Mouse (Mus musculus) forebrain, embryonic 15.5 days (tissue): ENCODE results near the gene Rapgef1. TPM values are rescaled to one million over a fixed set of nuclear protein-coding genes. Genes with fewer than 3 reads are reported as not detected.
A peak's percentile ranks its signal among the peaks of the same experiment; 100 is the strongest.
"Not testable (repeated sequence)": the region's sequence is repeated elsewhere in the genome, so short reads cannot be mapped to it uniquely, and the experiment has no call there.

ENCODE experiments used
- ATAC-seq: fragments of 200-750 bp; cut with Nextera tagmentation; replicated peaks from 2 replicates; pipeline ENCODE4 v1.8.0; 2017; ENCODE audit warnings: mild to moderate bottlenecking, moderate TSS enrichment, moderate library complexity
- H3K27ac ChIP-seq: fragments of 300-500 bp; sonication (generic); replicated peaks from 2 replicates; pipeline ENCODE4 v1.5.1; 2015; ENCODE audit warnings: mild to moderate bottlenecking, inconsistent platforms
- H3K27me3 ChIP-seq: fragments of 300-500 bp; sonication (generic); 2 replicates; pipeline ENCODE4 v1.6.1; 2015; ENCODE audit warnings: inconsistent platforms
- H3K36me3 ChIP-seq: fragments of 300-500 bp; sonication (generic); 2 replicates; pipeline ENCODE4 v1.6.1; 2015; ENCODE audit warnings: mild to moderate bottlenecking, inconsistent platforms
- H3K4me1 ChIP-seq: fragments of 300-500 bp; sonication (generic); 2 replicates; pipeline ENCODE4 v1.6.1; 2015; ENCODE audit warnings: inconsistent platforms
- H3K4me2 ChIP-seq: fragments of 300-500 bp; sonication (generic); replicated peaks from 2 replicates; pipeline ENCODE4 v1.6.1; 2015; ENCODE audit warnings: mild to moderate bottlenecking, inconsistent platforms
- H3K4me3 ChIP-seq: fragments of 300-500 bp; sonication (generic); 2 replicates; pipeline ENCODE4 v1.5.1; 2015; ENCODE audit warnings: mild to moderate bottlenecking, inconsistent platforms
- H3K9ac ChIP-seq: fragments of 300-500 bp; sonication (generic); replicated peaks from 2 replicates; pipeline ENCODE4 v1.6.1; 2015; ENCODE audit warnings: mild to moderate bottlenecking, inconsistent platforms
- H3K9me3 ChIP-seq: fragments of 300-500 bp; sonication (generic); 2 replicates; pipeline ENCODE4 v1.6.1; 2016; ENCODE audit warnings: inconsistent platforms
- WGBS: fragments of 180-500 bp; shearing (Covaris S2); methylation state at CpG from one replicate; pipeline ENCODE4 v1.1.7; 2015; ENCODE audit warnings: mixed read lengths; 5-methylcytosine and 5-hydroxymethylcytosine counted together
- polyA plus RNA-seq: library from polyadenylated mRNA; unstranded; fragments of >200 nt; fragmentation: Nextera tagmentation; extraction: Ambion mirVana; gene quantifications from 2 replicates; pipeline ENCODE4 v1.2.1, GENCODE M21; 2015

Rapgef1 gene
- polyA plus RNA-seq, 1 experiment from 2014 or later, result 22.3 TPM

- no peaks in the 10 kb centered on the region for H3K27me3 ChIP-seq
Measured at GRCm38 (mm10) chr2:29624739-29625138, 5.2 kb downstream of the Rapgef1 start.

GRCm38 (mm10) chr2:29625573-29626200 lies 6.2 kb downstream of the Rapgef1 start:
- H3K27ac ChIP-seq, result no peak overlapping the region
- no peak overlapping the region for H3K4me3 ChIP-seq
- H3K9me3 ChIP-seq, result no peaks in the 10 kb centered on the region
- no peaks in the 10 kb centered on the region for H3K36me3 ChIP-seq
- H3K27me3 ChIP-seq, result no peaks in the 10 kb centered on the region
- H3K4me1 ChIP-seq, result peaks cover 24% of the 10 kb centered on the region
- H3K4me2 ChIP-seq, result no peak overlapping the region
- ATAC-seq, result no peak
- 97% methylated on average over 8 of the region's 8 CpGs for WGBS
- H3K9ac ChIP-seq, result no peak overlapping the region

More at GRCm38 (mm10) chr2:29624739-29625138, 5.2 kb downstream of the Rapgef1 start:
- Histone ChIP-seq H3K4me3 (no peak overlapping the region), H3K36me3 (no peaks in the 10 kb centered on the region), H3K4me1 (peaks cover 29% of the 10 kb centered on the region), H3K27ac (no peak overlapping the region), H3K9ac (0 out of 2 replicates have a peak overlapping the region, but pooled peaks have one; percentile 5), H3K4me2 (no peak overlapping the region), H3K9me3 (no peaks in the 10 kb centered on the region)
- 79% methylated on average over 5 of the region's 5 CpGs for WGBS
- ATAC-seq, result no peak

- H3K4me1 ChIP-seq, result 0 out of 2 replicates have a peak, but pooled peaks cover 11% of the 10 kb centered on the region
- no peak overlapping the region for H3K9ac ChIP-seq
- no peaks in the 10 kb centered on the region for H3K27me3 ChIP-seq
- 69% methylated on average over 3 of the region's 3 CpGs for WGBS
- no peak for ATAC-seq
- no peak overlapping the region for H3K27ac ChIP-seq
- no peaks in the 10 kb centered on the region for H3K36me3 ChIP-seq
- no peaks in the 10 kb centered on the region for H3K9me3 ChIP-seq
- no peak overlapping the region for H3K4me2 ChIP-seq
- no peak overlapping the region for H3K4me3 ChIP-seq
Measured at GRCm38 (mm10) chr2:29627337-29627736, 7.8 kb downstream of the Rapgef1 start.

- no peak overlapping the region for H3K9ac ChIP-seq
- no peak overlapping the region for H3K4me3 ChIP-seq
- no peak overlapping the region for H3K4me2 ChIP-seq
- whole genome bisulfite sequencing, result 53% methylated on average over 5 of the region's 5 CpGs
- no peak overlapping the region for H3K27ac ChIP-seq
- no peaks in the 10 kb centered on the region for H3K27me3 ChIP-seq
- no peaks in the 10 kb centered on the region for H3K9me3 ChIP-seq
- ATAC-seq, result no peak
- peaks cover 14% of the 10 kb centered on the region for H3K4me1 ChIP-seq
- no peaks in the 10 kb centered on the region for H3K36me3 ChIP-seq
Measured at GRCm38 (mm10) chr2:29628186-29628585, 8.7 kb downstream of the Rapgef1 start.

- H3K4me1 ChIP-seq, result peaks cover 20% of the 10 kb centered on the region
- no peak overlapping the region for H3K9ac ChIP-seq
- whole genome bisulfite sequencing, result 85% methylated on average over 5 of the region's 5 CpGs
- no peaks in the 10 kb centered on the region for H3K27me3 ChIP-seq
- H3K36me3 ChIP-seq, result no peaks in the 10 kb centered on the region
- H3K9me3 ChIP-seq, result no peaks in the 10 kb centered on the region
- H3K27ac ChIP-seq, result no peak overlapping the region
- no peak overlapping the region for H3K4me3 ChIP-seq
- no peak for ATAC-seq
- H3K4me2 ChIP-seq, result no peak overlapping the region
Measured at GRCm38 (mm10) chr2:29628763-29629181, 9.3 kb downstream of the Rapgef1 start.

- WGBS, result 80% methylated on average over 2 of the region's 2 CpGs
- Histone ChIP-seq H3K27me3 (no peaks in the 10 kb centered on the region), H3K4me1 (peaks cover 25% of the 10 kb centered on the region), H3K4me2 (no peak overlapping the region), H3K9ac (no peak overlapping the region), H3K36me3 (no peaks in the 10 kb centered on the region), H3K27ac (no peak overlapping the region), H3K9me3 (no peaks in the 10 kb centered on the region), H3K4me3 (no peak overlapping the region)
- no peak for ATAC-seq
Measured at GRCm38 (mm10) chr2:29629311-29629710, 9.8 kb downstream of the Rapgef1 start.

GRCm38 (mm10) chr2:29630141-29630771 lies 10.7 kb downstream of the Rapgef1 start:
- H3K9me3 ChIP-seq, result no peaks in the 10 kb centered on the region
- WGBS, result 87% methylated on average over 10 of the region's 10 CpGs
- H3K9ac ChIP-seq, result no peak overlapping the region
- H3K4me1 ChIP-seq, result peaks cover 33% of the 10 kb centered on the region
- H3K36me3 ChIP-seq, result no peaks in the 10 kb centered on the region
- ATAC-seq, result no peak
- H3K4me2 ChIP-seq, result no peak overlapping the region
- no peak overlapping the region for H3K4me3 ChIP-seq
- no peak overlapping the region for H3K27ac ChIP-seq
- no peaks in the 10 kb centered on the region for H3K27me3 ChIP-seq

- Histone ChIP-seq H3K36me3 (no peaks in the 10 kb centered on the region), H3K9ac (no peak overlapping the region), H3K27ac (no peak overlapping the region), H3K27me3 (no peaks in the 10 kb centered on the region), H3K4me3 (no peak overlapping the region), H3K9me3 (no peaks in the 10 kb centered on the region), H3K4me1 (peaks cover 33% of the 10 kb centered on the region), H3K4me2 (no peak overlapping the region)
- no peak for ATAC-seq
Measured at GRCm38 (mm10) chr2:29631020-29631419, 11.5 kb downstream of the Rapgef1 start.

GRCm38 (mm10) chr2:29631564-29632167 lies 12.1 kb downstream of the Rapgef1 start:
- peaks cover 33% of the 10 kb centered on the region for H3K4me1 ChIP-seq
- H3K4me2 ChIP-seq, H3K27ac ChIP-seq, H3K4me3 ChIP-seq, H3K9me3 ChIP-seq, H3K27me3 ChIP-seq, H3K9ac ChIP-seq, ATAC-seq, H3K36me3 ChIP-seq: not testable (repeated sequence)
- WGBS, result 65% methylated on average over 12 of the region's 12 CpGs

- Histone ChIP-seq H3K4me1 (peaks cover 33% of the 10 kb centered on the region), H3K36me3 (no peaks in the 10 kb centered on the region), H3K9ac (no peak overlapping the region), H3K27ac (no peak overlapping the region), H3K4me2 (no peak overlapping the region), H3K4me3 (no peak overlapping the region), H3K9me3 (no peaks in the 10 kb centered on the region), H3K27me3 (no peaks in the 10 kb centered on the region)
- ATAC-seq, result no peak
- 85% methylated on average over 3 of the region's 3 CpGs for WGBS
Measured at GRCm38 (mm10) chr2:29632168-29632662, 12.7 kb downstream of the Rapgef1 start.

- WGBS, result 26% methylated on average over 6 of the region's 6 CpGs
- Histone ChIP-seq H3K4me2 (no peak overlapping the region), H3K27me3 (no peaks in the 10 kb centered on the region), H3K9ac (no peak overlapping the region), H3K4me3 (no peak overlapping the region), H3K36me3 (no peaks in the 10 kb centered on the region), H3K4me1 (peaks cover 29% of the 10 kb centered on the region), H3K9me3 (no peaks in the 10 kb centered on the region), H3K27ac (peak overlapping the region; percentile 22; the same call in 1 of the 2 replicates)
- ATAC-seq, result peak; percentile 66
Measured at GRCm38 (mm10) chr2:29633101-29633554, 13.6 kb downstream of the Rapgef1 start.

GRCm38 (mm10) chr2:29633782-29634181 lies 14.3 kb downstream of the Rapgef1 start:
- no peak overlapping the region for H3K4me2 ChIP-seq
- H3K4me3 ChIP-seq, result no peak overlapping the region
- peaks cover 28% of the 10 kb centered on the region for H3K4me1 ChIP-seq
- no peaks in the 10 kb centered on the region for H3K27me3 ChIP-seq
- ATAC-seq, result no peak
- no peak overlapping the region for H3K9ac ChIP-seq
- peak overlapping the region; percentile 22; the same call in 1 of the 2 replicates for H3K27ac ChIP-seq
- no peaks in the 10 kb centered on the region for H3K36me3 ChIP-seq
- 89% methylated on average over 3 of the region's 3 CpGs for WGBS
- no peaks in the 10 kb centered on the region for H3K9me3 ChIP-seq
